Mouse (Mus musculus): ENCODE measurements around the gene Utp18.

DNA sequence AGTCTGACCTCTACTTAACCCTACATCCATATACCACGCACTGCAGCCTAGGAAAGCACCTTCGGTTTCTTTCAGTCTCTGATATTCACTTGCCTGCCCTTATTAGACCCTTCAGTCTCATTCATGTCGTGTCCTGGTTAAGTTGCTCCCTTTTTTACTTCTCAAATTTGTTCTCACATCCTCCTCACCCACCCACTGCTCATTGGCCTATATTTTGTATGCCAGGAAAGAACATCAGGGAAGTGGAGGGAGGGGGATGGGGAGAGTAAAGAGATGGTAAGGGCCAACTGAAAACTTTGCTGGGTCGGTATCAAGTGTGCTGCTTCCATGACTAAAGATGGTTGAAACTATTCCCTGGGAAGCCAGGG, 1.5 kb upstream of the Utp18 start:
- TF ChIP-seq CTCF (IDR thresholded peaks at IDR 0.05) (no peak), EP300 (IDR thresholded peaks at IDR 0.05) (no peak)

Measured in lung, postnatal 0 days (tissue).